Mouse (Mus musculus) spleen, postnatal 14 days (tissue): ENCODE results near the gene Cep70.
A peak's percentile ranks its signal among the peaks of the same experiment; 100 is the strongest.

Experiments
- DNase-seq, 2 experiments: peaks; one replicate each; pipeline ENCODE4 v3.0.0; 2021 to 2022; ENCODE audit warnings: low spot score in 2 of 2

Cep70 gene

DNA sequence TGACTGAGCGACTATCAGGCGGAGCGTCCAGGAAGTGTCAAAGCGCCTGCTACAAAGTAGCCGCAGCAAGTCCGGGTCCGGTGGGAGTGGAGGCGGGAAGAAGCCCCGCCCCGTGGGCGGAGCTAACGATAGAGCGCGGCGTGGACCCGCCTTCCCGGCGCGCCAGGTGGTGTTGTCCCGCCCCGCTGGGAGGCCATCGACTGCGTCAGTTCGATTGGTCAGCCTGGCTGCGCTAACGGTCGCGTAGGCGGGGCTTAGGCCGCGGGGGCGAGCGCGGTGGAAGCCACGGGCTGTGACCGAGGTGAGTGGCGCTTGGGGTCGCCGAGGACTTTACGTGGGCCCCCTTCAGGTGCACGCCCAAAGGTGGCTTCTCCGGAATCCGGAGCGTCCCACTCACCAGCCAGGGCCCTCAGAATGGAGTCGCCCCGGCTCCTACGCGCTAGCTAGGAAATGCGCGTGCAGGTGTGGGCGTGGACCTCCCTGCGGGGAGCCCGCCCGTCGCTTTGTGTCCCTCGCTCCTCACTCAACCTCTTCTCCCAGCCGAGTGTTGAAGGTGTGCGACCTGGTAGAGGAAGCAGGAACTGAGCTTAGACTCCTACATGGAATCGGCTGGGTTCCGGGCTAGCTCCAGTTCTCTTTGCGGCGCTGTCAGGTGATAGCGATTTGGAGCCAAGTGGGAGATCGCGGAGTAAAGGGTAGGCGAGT lies at the start of gene Cep70:
TSS of gene Cep70 (plus strand) at position 178 of the 705 bp plus-strand sequence.
- DNase-seq = peak; percentile 96 to 97

DNA sequence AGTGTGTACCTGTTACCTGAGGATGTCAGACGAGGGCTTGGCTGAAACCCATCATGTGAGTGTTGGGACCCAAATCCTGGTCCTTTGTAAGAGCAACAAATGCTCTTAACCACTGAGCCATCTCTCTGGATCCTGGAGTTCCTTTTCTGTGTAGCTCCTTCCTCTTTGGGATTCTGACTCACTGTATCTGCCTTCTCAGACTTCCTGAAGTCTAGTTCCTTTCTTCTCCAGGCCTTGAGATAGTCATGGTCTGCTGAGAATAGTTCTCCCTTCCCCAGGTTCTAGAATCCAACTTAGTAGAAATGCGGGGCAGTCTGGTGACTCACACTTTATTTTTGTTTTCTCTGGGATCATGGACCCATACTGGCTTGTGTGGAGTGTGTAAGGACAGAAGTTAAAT lies 30.5 kb upstream of the Cep70 start:
- no peak for DNase-seq

DNA sequence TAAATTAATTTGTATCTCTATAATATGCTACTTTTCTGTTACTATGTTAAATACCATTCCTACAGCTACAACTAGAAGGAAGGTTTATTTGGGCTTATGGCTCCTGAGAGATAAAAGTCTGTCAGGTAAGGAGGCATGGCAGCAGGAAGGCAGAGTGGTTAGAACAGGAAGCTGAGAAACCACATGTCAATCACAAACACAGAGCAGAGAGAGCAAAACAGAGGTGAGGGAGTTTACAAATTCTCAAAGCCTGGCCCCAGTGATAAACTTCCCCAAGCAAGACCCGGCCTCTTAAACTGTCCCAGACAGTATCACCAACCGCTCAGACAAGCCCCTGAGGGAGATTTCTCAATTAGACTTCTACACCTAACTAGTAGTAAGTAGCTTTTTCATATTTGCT lies 27.0 kb upstream of the Cep70 start:
- no peak for DNase-seq

DNA sequence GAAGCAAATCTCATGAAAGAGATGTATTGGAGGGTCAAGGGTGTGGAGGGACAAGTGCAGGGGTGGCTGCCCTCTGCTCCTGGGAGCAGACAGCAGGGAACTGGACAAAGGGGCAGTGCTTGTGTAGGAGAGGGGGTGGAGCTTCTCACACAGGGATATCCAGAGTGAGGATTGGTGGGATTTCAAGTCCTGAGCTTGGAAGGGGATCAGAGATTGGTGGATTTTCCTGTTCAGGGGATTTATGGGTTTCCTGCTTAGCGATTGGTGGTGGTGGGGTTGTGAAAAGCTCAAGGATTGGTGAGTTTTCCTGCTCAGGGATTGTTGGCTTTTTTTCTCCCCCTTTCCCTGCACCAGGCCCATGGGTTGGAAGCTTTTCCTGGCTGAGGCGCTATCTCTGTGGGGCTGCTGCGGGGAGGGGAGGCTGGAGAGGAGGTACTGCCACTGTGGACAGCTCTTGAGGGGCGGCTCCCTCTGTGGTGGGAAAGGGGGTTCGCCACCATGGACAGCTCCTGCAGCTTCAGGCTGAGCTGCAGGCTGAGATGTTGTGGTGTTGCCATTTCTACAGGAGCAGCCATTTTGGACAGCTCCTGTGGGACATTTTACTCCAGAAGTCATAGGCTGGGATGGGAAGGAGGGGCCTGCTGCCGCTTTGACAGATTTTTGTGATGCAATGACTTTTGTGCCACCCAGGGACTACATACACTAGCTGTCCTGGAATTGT lies 25.0 kb upstream of the Cep70 start:
- DNase-seq = peak in 1 of 2 experiments; percentile 17

DNA sequence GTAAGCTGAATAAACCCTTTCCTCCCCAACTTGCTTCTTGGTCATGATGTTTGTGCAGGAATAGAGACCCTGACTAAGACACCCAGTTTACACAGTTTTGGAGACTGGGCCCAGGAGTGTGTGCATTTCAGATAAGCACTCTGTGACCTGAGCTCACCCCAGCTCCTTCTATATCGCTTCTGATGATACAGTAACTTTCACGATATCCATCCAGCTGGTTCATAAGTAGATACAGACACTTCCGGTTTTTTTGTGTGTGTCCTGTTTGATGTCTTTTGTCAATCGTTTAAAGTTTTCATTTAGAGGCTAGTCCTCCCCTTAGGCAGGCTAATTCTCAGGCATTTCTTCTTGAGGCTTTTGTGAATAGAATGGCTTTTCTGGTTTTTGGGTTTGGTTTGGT lies 21.5 kb upstream of the Cep70 start:
- DNase-seq = no peak

DNA sequence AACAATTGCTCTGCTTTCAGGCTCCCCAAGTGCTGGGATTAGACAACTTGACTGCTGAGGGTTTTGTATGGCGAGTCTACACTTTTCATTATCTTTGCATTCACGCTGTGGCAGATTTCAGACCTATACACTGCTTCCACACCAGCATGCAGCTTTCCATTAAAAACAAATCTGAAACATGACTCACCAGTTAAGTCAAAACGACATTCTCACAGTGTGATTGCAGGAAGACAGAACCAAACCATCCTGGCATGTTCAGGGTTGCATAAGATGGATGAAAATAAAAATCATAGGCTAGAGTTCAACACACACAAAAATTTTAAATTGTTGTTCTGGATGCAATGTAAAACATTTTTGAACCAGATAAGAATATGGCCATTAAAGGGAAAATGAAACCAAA lies 18.6 kb upstream of the Cep70 start:
- DNase-seq = no peak

DNA sequence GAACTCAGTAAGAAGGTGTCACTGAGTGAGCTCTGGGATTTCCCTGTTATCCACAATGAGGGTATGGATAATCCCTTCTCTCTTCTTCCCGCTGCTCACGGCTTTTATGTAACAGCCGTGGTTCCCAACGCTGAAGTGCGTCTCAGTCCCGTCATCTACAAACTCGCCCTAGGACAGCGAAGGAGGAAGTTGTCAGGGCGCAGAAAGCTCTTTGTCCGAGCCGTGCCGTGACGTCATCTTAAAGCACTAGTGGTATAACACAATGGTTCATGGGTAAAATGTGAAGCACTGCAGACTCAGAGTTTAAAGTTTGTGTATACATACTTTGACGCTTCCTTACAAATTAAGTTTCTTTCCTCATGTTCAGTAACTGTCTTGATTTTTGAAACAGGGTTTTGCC lies 13.7 kb upstream of the Cep70 start:
- DNase-seq = no peak

DNA sequence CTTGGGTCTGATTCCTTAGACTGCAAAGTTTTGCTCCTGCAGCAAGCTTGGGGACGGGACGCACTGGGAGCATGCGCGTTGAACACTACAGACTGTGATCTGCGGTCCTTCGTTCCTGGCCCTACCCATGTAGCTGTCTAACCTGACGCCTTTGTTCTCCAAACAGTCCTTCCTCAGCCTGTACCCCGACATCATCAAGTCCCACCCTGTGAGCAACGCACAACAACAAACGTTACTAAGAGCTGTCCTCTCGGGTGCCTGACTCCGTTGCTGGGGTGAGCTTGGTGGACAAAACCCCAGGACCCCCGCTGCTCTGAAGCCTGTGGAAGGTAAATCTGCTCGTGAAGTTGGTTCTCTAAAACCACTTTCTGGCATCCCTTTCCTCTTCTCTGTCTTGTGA lies 6.0 kb upstream of the Cep70 start, which contains the start of gene Faiml:
TSS of gene Faiml (minus strand) at position 101 of the 400 bp plus-strand sequence.
- DNase-seq = no peak

DNA sequence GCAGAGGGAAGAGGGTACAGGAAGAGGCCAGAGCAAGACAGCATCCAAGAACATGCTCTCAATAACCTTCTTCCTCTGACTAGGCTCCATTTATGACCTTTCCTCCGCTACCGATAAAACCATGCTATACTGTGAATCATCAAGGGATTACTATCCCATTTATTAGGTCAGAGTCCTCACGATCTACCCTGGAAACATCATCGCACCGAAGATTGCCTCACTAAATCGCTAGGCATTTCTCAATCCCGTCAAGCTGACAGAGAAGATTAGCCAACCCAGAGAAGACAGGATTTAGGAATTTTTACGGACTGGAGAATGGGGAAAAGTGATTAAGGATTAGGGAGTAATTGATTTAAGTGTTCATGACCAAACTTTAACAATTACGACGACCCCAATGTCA lies 4.9 kb upstream of the Cep70 start:
- DNase-seq = no peak

DNA sequence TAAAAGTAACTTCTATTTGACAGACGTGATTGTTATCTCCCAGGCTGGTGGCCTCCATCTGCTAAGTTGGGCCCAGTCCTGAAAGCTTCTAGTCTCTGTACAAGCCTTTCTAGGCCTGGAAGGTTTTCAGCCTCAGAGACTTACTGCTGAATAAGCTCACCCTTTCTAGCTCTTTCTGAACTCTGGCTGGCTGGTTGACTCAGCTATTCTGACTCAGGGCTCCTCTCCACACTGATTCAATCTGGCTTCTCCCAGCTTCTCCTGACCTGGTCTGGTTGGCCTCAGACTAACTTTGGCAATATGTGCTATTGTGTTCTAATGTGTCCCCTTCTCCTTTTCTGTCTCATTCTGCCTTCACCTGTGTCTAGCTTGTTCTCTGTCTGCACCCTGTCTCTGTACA lies 3.9 kb upstream of the Cep70 start:
- DNase-seq = no peak

DNA sequence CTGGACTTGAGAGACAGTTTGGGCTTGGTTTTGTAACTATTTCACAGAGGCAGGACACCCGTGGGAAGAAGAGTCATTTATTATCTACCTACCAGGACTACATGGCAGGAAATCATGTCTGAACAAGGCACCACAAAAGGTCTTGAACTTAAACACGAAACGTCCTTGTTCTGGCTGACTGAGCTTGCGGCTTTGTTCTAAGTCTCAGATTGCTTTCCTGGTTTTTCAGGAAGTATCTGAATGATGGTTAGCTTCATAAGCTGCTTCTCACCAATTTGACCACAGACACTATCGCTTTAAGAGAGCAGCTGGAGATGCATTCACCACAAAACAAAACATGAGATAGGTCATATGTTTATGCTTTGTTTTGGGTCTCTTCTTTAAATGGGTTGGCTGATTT lies 2.6 kb upstream of the Cep70 start:
- DNase-seq = no peak

DNA sequence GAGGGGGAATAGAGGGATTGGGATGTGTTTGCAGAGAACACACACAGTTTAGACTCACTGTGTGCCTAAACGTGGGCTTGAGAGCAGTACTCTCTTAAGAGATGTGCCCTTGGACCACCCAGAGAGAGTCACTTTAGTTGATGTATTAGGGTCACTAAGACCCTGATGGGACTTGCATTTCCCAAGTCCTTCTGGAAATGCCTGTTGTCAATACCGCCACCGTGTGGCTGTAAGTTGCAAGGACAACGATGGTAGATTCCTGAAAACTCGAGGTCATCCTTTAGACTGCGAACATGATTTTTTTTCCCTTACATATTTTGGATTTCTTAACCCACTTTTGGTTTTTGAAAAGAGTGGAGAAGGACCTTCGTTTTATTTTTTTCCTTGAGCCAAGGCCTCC lies 1.1 kb upstream of the Cep70 start:
- DNase-seq = peak; percentile 17 to 38

DNA sequence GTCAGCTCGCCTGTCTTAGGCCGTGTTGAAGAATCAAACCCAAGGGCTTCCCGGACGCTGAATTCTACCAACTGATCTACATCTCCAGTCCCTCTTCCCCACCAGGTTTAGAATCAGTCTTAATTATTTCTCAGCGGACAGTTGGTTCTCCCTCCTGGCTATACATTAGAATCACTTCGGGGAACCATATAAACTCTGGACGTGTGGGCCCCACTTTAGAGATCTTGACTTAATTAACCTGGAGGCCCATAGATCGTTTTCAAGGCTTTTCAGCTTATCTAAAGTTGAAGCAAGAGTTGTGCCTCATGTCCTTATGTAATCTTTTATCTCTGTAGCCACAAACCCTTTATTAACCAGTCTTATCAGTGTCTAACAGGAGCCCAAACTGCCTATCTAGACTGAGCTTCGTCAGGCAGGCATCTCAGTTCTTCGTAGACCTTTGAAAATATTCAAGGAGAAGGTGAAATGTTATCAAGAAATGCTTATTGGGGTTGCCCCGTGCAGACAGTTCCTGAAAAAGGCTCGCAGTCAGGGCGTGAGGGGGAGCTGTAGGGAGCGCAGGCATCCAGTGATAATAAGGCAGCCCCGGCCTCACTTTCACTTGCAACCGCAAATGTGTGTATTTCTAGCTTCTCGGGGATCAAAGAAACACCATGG lies 506 bp upstream of the Cep70 start:
- DNase-seq = no peak

DNA sequence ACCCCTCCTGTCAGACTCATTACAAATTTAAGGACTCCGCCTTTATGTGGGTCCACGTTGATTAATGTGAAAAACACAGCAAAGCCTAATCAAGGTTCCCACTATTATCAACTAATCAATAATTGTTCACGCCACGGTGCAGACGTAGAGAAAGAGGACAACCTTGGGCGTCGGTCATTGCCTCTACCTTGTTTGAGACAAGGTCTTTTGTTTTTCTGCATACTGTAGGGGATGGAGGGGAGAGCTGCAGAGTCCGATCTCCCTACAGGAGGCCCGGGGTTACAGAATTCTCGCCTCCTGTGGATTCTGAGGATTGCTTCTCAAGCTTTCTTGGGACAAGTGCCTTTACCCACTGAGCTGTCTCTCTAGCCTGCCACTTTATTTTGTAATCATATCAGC lies 727 bp downstream of the Cep70 start:
- DNase-seq = no peak

DNA sequence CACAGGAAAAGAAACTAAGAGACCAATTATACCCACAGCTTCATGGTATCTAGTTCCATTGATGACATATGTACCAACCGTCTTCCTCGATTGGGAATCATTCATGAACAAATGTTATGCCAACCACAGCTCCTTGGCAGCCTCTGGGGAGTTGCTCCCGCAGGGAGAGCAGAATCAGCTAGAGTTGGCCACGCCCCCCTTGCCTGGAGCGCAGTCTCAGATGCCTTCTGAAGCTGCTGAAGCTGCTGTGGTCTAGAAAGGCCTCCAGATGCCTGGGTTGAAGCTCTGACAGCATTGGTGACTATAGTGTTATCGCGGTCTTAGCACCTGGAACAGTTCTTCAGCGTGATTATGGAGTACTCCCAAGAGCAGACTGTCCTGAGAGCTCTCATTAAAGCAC lies 5.1 kb downstream of the Cep70 start:
- DNase-seq = peak; percentile 21 to 25

DNA sequence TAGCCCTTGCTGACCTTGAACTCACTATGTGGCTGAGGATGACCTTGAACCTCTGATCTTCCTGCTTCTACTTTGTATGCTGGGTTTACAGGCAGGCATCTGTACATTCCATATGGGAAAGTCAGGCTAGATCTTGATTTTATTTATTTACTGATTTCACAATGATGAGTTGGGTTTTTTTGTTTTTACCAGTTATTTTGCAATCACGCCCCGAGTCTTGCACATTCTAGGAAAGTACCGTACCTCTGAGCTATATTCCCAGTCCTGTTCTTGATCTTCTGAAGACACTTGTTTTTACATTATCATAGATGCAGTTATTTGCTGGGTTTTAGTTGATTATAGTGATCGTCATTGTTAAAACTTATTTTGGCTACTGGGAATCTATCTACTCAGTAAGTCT lies 5.7 kb downstream of the Cep70 start:
- DNase-seq = no peak

DNA sequence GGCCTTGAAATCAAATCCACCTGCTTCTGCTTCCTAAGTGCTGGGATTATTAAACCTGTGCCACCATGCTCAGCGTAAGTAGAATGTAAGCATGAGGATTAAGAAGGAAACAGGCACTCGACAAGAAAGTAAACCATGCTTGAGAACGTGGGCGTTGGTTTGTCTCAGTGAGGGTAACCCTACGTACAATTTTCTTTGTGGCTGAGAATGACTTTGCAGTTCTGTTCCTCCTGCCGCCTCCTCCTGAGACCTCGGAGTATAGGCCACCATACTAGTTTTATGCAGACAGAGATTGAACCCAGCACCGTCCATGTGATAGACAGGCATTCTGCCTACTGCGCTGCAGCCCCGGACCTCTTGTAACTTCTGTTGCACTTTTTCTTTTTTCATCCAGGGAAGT lies 10.7 kb downstream of the Cep70 start:
- no peak for DNase-seq

DNA sequence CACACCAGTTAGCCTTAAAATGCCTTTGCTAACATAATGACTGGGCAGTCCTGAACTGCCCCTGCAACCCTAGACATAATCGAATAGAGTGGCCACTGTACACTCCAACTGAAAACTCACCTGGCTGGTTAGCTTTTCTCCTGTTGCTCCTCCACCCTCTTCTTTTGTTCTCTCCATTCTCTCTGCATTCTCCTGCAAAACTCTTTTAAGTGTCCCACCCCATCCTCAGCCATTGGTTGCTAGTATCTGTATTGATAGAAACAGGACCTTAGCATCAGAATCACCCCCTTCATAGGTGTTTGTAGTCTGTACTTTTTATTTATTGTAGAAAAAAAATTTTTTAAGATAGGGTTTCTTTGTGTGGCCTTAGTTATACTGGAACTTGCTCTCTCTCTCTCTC lies 13.0 kb downstream of the Cep70 start:
- DNase-seq = no peak

DNA sequence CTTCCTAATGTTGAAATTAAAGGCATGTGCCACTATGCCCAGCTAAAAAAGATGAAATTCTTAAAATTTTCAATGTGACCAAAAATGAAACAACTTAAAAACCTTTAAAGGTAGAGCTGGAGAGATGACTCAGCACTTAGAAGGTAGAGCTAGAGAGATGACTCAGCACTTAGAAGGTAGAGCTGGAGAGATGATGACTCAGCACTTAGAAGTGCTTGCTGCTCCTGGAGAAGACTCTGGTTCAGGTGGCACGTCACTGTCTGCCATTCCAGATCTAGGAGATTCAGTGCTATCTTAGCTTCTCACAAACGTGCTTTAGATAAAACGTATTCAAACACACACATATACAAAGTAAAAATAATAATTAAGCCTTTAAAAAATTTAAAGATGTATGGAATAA lies 13.7 kb downstream of the Cep70 start:
- DNase-seq = no peak

DNA sequence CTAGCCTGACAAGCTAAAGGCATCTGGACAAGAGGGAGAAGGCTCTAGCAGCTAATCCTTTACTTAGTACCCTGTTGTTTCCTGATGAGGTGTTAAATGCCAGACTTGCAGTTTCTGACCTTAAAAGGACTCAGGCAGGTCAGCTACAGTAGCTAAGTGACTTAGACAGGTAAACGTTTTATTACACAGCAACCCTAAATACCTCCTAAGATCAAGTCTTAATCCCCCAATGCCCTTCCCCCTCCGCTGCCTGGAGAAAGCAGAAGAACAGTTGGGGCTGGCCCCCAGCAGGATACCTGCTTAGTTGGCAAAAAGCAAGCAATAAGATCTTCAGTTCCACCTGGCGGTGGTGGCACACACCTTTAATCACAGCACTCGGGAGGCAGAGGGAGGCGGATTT lies 15.7 kb downstream of the Cep70 start:
- DNase-seq = no peak

DNA sequence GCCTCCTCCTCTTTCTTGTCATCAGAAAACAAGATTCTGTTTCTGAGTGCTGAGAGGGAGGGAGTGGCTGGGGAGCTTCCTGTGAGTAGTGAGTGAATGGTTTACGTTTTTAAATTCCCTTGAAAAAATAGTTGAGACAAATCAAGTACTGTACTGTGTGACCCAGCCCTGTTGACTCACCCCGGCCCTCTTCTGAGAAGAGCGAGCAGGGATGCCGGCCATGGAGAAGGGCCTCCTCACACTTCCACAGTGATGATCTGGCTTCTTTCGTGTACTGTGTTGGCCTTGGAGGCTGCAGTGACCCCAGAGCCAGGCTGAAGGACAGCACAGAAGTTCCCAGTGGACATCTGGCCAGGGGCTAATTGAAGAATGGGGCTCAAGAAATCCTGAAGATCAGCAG lies 61.1 kb downstream of the Cep70 start:
- no peak for DNase-seq

DNA sequence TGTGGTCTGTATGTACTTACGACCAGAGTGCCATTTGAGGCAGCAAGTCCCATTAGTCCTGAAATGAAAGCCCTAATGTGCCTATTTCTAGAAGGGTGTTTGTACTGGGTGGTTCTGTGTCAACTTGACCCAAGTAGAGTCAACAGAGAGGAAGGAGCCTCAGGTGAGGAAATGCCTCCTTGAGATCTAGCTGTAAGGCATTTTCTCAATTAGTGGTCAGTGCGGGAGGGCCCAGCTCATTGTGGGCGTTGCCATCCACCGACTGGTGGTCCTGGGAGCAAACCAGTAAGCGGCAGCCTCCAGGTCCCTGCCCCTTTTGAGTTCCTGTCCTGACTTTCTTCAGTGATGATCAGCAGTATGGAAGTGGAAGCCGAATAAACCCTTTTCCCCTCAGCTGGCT lies 63.1 kb downstream of the Cep70 start:
- DNase-seq = no peak

DNA sequence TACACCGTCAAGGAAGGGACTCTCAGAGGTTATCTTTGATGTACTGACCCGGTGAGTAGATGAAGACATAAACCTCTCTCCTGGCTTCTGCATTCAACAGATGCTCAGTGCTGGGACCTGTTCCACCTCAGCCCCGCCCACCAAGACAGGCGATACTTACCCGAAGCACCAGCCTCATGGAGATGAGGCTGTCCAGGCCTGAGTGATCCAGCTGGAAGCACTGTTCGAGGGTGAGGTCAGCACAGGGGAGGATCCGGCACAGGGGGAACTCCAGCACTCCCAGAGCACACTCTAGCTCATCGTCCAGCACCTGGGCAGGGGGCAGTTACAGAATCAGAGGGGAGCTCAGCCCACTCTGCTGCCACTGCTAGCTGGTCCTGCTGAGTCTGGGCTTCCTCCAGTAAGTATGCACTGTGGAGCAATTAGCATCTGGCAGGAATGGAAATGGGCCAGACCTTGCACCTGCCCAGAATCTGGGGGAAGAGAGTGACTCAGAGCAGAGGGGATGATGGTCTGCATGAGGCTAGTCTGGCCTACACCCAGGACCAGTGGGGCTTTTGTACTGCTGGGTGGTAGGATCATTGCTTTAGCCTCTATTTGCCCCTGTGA lies 76.3 kb downstream of the Cep70 start:
- DNase-seq = no peak
